Mouse (Mus musculus) left cerebral cortex, adult 18-20 months (tissue): ENCODE results near the gene Sypl. TPM values are rescaled to one million over a fixed set of nuclear protein-coding genes. Genes with fewer than 3 reads are reported as not detected.
"Not testable (repeated sequence)": the region's sequence is repeated elsewhere in the genome, so short reads cannot be mapped to it uniquely, and the experiment has no call there.

Experiments
- DNase-seq, 2 experiments: peaks; one replicate each; pipeline ENCODE4 v3.0.0; 2021 to 2022; ENCODE audit warnings: low spot score in 2 of 2, mixed read lengths in 1 of 2
- total RNA-seq, 2 experiments: library from RNA; stranded (reverse); gene quantifications; 2 replicates each; pipeline ENCODE4 v1.2.3; 2021

Gene Sypl
- total RNA-seq, 2 experiments from 2014 or later: 37.0 to 37.7 TPM

- DNase-seq: not testable (repeated sequence)
Measured at GRCm38 (mm10) chr12:32999778-33000177, 46.1 kb downstream of the Sypl start.

- DNase-seq: no peak
Measured at GRCm38 (mm10) chr12:33000402-33000801, 46.7 kb downstream of the Sypl start.

GRCm38 (mm10) chr12:33003339-33003965 is 49.8 kb downstream of the Sypl start:
- no peak for DNase-seq

- no peak for DNase-seq
Measured at GRCm38 (mm10) chr12:33005858-33006257, 52.2 kb downstream of the Sypl start.

- no peak for DNase-seq
Measured at GRCm38 (mm10) chr12:33007176-33007575, 53.5 kb downstream of the Sypl start.

- no peak for DNase-seq
Measured at GRCm38 (mm10) chr12:33008305-33009110, 54.8 kb downstream of the Sypl start.

GRCm38 (mm10) chr12:33009206-33009966 is 55.7 kb downstream of the Sypl start:
- DNase-seq: no peak

GRCm38 (mm10) chr12:33010026-33010425 is 56.3 kb downstream of the Sypl start:
- DNase-seq: no peak

- no peak for DNase-seq
Measured at GRCm38 (mm10) chr12:33014050-33014796, 60.5 kb downstream of the Sypl start.

- DNase-seq: no peak
Measured at GRCm38 (mm10) chr12:33015103-33015502, 61.4 kb downstream of the Sypl start.

GRCm38 (mm10) chr12:33016824-33017705 is 63.4 kb downstream of the Sypl start:
- DNase-seq: no peak

GRCm38 (mm10) chr12:33018601-33019000 is 64.9 kb downstream of the Sypl start:
- no peak for DNase-seq

- DNase-seq: no peak
Measured at GRCm38 (mm10) chr12:33020011-33020410, 66.3 kb downstream of the Sypl start.

GRCm38 (mm10) chr12:33021140-33021539 is 67.4 kb downstream of the Sypl start:
- peak in 1 of 2 experiments; percentile 29 for DNase-seq

- DNase-seq: no peak
Measured at GRCm38 (mm10) chr12:33021751-33022150, 68.1 kb downstream of the Sypl start.

- DNase-seq: no peak
Measured at GRCm38 (mm10) chr12:33024524-33024923, 70.8 kb downstream of the Sypl start.

GRCm38 (mm10) chr12:33027093-33027492 is 73.4 kb downstream of the Sypl start:
- peak; percentile 70 to 83 for DNase-seq

- no peak for DNase-seq
Measured at GRCm38 (mm10) chr12:33028109-33028691, 74.5 kb downstream of the Sypl start.

- DNase-seq: no peak
Measured at GRCm38 (mm10) chr12:33028708-33029107, 75.0 kb downstream of the Sypl start.
